Comparison of ENCODE assay signal across 25 mouse cellular contexts in the genomic region with DNA sequence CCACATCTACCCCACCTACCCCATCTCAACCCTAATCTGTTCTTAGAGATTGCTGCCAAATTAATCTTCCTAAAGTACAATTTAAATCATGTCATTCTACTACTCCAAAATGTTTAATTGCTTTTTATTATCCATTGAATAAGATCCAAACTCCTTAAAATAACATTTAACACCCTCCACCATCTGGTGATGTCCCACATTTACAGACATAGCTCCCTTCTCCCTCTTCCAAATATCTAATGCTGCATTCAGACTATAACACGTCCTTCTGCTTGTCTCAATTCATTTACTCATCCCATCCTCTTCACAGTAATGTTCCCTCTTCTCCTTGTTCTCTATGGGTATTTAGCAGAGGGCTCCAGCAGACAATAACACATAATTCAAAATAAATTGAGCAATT.
DNase-seq lines count a peak whose midpoint lies in the region; ATAC-seq and TF ChIP-seq lines count a peak whose summit lies in the region.
"Had no signal": no experiment of that assay in that cellular context is flagged by ENCODE, and none has a peak within 500 bp of the region (broad histone marks: within the 10 kb centered on the region; RNA-seq: fewer than 3 reads in every experiment).

No protein-coding gene starts in this region.

- H3K36me3 ChIP-seq in forebrain, postnatal 0 days (ENCODE audit: insufficient read depth): no peaks in the 10 kb centered on the region
- no peaks in the 10 kb centered on the region for H3K36me3 ChIP-seq in forebrain, embryonic 11.5 days (ENCODE audit: control insufficient read depth, insufficient read depth, low read length)
- H3K36me3 ChIP-seq: hindbrain, embryonic 12.5 days; intestine, embryonic 15.5 days had no signal

- H3K27ac ChIP-seq in forebrain, postnatal 0 days (ENCODE audit: low read depth, low read length): no peak overlapping the region
- no peak overlapping the region for H3K27ac ChIP-seq in forebrain, embryonic 11.5 days (ENCODE audit: low read depth, low read length)
- H3K27ac ChIP-seq: hindbrain, embryonic 12.5 days; hindbrain, postnatal 0 days; intestine, embryonic 15.5 days; liver, embryonic 14.5 days had no signal

- H3K4me3 ChIP-seq in forebrain, postnatal 0 days (ENCODE audit: low read depth, low read length): no peak overlapping the region
- no peak overlapping the region for H3K4me3 ChIP-seq in forebrain, embryonic 11.5 days (ENCODE audit: low read depth, low read length)
- H3K4me3 ChIP-seq: hindbrain, embryonic 12.5 days; intestine, embryonic 15.5 days had no signal

- peak; percentile 50; the same call in 1 of the 2 replicates for ATAC-seq in forebrain, postnatal 0 days
- no peak for ATAC-seq in forebrain, embryonic 11.5 days (replicated peaks; ENCODE audit: low FRiP score)
- ATAC-seq: hindbrain, postnatal 0 days; intestine, embryonic 15.5 days had no signal

- H3K9ac ChIP-seq in forebrain, postnatal 0 days: no peak overlapping the region
- H3K9ac ChIP-seq in forebrain, embryonic 11.5 days (ENCODE audit: low read length): no peak overlapping the region
- H3K9ac ChIP-seq: hindbrain, embryonic 12.5 days; intestine, embryonic 15.5 days; liver, embryonic 14.5 days had no signal

- WGBS in forebrain, postnatal 0 days: 33% methylated on average over 1 of the region's 1 CpGs
- 80% methylated on average over 1 of the region's 1 CpGs for WGBS in forebrain, embryonic 11.5 days

- no peaks in the 10 kb centered on the region for H3K27me3 ChIP-seq in forebrain, postnatal 0 days (ENCODE audit: insufficient read depth, low read length)
- no peaks in the 10 kb centered on the region for H3K27me3 ChIP-seq in forebrain, embryonic 11.5 days (ENCODE audit: control insufficient read depth, insufficient read depth, low read length)
- H3K27me3 ChIP-seq: hindbrain, embryonic 12.5 days; intestine, embryonic 15.5 days had no signal

- no peak for TF ChIP-seq POLR2A in brain, embryonic 14.5 days (IDR thresholded peaks at IDR 0.05; ENCODE audit: borderline replicate concordance, extremely low read depth, insufficient read depth, insufficient read length, poor library complexity, severe bottlenecking)

- H3K4me2 ChIP-seq in forebrain, postnatal 0 days (ENCODE audit: low read depth): no peak overlapping the region
- H3K4me2 ChIP-seq in forebrain, embryonic 11.5 days (ENCODE audit: low read depth, low read length, severe bottlenecking): no peak overlapping the region
- H3K4me2 ChIP-seq: heart, embryonic 11.5 days; hindbrain, embryonic 12.5 days; intestine, embryonic 15.5 days had no signal

- H3K4me1 ChIP-seq in forebrain, postnatal 0 days (ENCODE audit: insufficient read depth): no peaks in the 10 kb centered on the region
- no peaks in the 10 kb centered on the region for H3K4me1 ChIP-seq in forebrain, embryonic 11.5 days (replicated peaks; ENCODE audit: control insufficient read depth, insufficient read depth, low read length)
- H3K4me1 ChIP-seq: hindbrain, embryonic 12.5 days; intestine, embryonic 15.5 days had no signal

- no peaks in the 10 kb centered on the region for H3K9me3 ChIP-seq in forebrain, postnatal 0 days (ENCODE audit: low read length)
- H3K9me3 ChIP-seq in forebrain, embryonic 11.5 days (ENCODE audit: control insufficient read depth, low read length): no peaks in the 10 kb centered on the region
- H3K9me3 ChIP-seq: hindbrain, embryonic 12.5 days; intestine, embryonic 15.5 days had no signal

- TF ChIP-seq CTCF in forebrain, postnatal 0 days (IDR thresholded peaks at IDR 0.05; ENCODE audit: low read depth): no peak
- no peak for TF ChIP-seq CTCF in brain, embryonic 14.5 days (IDR thresholded peaks at IDR 0.05; ENCODE audit: borderline replicate concordance, extremely low read depth, insufficient read depth, insufficient read length)

- peak; percentile 14 for DNase-seq in forebrain, postnatal 0 days
- DNase-seq in forebrain, embryonic 11.5 days (ENCODE audit: low spot score): no peak
- peak; percentile 45 for DNase-seq in layer of hippocampus, adult 9-11 months
- DNase-seq in layer of hippocampus, postnatal 10 days (ENCODE audit: low spot score in 2 of 2): no peak
- peak; percentile 77 for DNase-seq in brain, adult 2 months (ENCODE audit: low read depth, low spot score)
- DNase-seq in brain, embryonic 14.5 days (ENCODE audit: low read depth): peak; percentile 40
- DNase-seq: adrenal gland, postnatal 25 days; B cell, adult 2 months; cerebellum, adult 2 months; cerebellum, postnatal 36 days; gastrocnemius, postnatal 36 days; heart, adult 18-20 months; heart, postnatal 36 days; kidney, adult 2 months; kidney, postnatal 36 days; liver; lung, adult 2 months; lung, postnatal 10 days; midbrain, embryonic 14.5 days; retina, postnatal 1 day had no signal

Comparison
In these comparisons a context has a peak if more than half of its experiments do, and no peak if none do; other contexts are left out.
1. DNase-seq: peak in forebrain, postnatal 0 days (single experiment), layer of hippocampus, adult 9-11 months (single experiment), brain, adult 2 months (single experiment) and brain, embryonic 14.5 days (single experiment); none in forebrain, embryonic 11.5 days (single experiment) and layer of hippocampus, postnatal 10 days (0 of 2).